Mouse (Mus musculus) embryonic stem cell, embryonic (primary cell): ENCODE data around the gene Lsm2.

ENCODE experiments used
- CTCF ChIA-PET, 4 experiments: fragments of 300-600 bp in 2 of 4; fragments of 350-600 bp in 2 of 4; sonication (Branson Sonifier 250); formaldehyde crosslinking; loops; one replicate each; lab custom pipeline; 2022; ENCODE audit warnings: inconsistent platforms in 2 of 4; lab: Charles Lee
- POLR2A ChIA-PET, 4 experiments: fragments of 300-600 bp in 2 of 4; fragments of 350-600 bp in 2 of 4; sonication (Branson Sonifier 250); formaldehyde crosslinking; loops; one replicate each; lab custom pipeline; 2022; ENCODE audit warnings: antibody characterized with exemption in 4 of 4, inconsistent platforms in 1 of 4; lab: Charles Lee

The Lsm2 gene

DNA sequence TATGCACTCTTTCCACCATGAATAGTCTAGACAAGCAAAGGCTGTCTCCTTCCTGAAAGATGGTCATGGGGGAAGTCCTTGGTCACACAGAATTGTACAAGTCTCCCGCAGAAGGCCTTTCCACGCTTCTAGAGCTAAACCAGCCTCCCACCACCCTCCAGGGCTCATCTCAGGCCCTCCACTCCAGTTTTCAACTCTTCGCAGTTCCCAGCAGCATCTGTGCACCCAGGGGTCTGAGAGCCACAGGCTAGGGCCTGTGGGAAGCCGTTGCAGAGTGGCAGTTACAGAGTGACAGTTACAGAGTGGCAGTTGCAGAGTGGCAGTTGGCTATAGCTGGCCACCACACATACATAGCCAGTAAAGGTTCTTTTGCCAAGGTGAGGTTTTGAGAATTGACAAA is 14.3 kb downstream of the Lsm2 start:
- CTCF ChIA-PET = interaction anchor here in 1 of 4 experiments (0.7 kb wide), 1 partner anchor 31 kb away, joined by 3 read pairs; no protein-coding TSS in a partner anchor
- POLR2A ChIA-PET = interaction anchor here in 3 of 4 experiments (0.6 to 7.1 kb wide), 20 partner anchors 9 to 245 kb away, joined by 3 to 51 read pairs (median 5); partner anchors contain the start of genes Lsm2 (in 2 of the 3), C2 (in 1 of the 3), D17H6S53E (in 1 of the 3) and Ddx39b (in 1 of the 3)

DNA sequence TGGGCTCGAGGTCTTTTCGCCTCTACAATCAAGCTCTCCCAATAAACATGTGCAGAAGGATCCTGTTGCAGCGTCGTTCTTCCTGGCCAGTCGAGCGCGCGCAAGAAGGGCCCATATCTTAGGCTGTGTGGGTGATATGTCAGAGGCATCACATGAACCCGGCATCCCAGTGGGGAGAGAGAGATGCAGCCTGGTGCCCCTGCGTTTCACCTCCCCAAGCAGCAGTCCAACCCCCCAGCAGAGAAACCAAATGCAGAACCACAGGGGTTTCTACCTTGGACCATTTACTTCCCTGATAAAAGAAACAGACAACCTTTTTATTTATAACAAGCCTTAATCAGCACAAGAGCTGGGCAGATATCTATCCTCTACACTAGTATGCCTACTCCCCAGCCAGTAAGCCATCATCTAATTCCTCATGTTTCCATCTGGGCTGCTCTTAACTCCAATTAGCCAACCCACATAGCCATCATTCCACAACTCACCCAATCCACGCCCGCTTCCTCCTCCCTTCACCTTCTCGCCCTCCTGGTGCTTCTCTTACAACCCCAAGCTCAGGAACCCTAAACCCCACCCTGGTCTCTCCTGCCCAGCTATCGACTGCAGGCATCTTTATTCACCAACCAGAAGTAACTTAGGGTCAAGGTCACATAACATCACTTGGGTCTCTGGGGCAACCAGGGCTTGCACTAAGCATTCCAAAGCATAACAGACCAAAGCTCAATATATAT is 14.9 kb downstream of the Lsm2 start:
- ChIA-PET POLR2A (interaction anchor here in 3 of 4 experiments (0.5 to 7.1 kb wide), 33 partner anchors 10 to 254 kb away, joined by 3 to 51 read pairs (median 4); partner anchors contain the start of genes Csnk2b (in 2 of the 3), Ddx39b (in 2 of the 3), Gpank1 (in 2 of the 3) and Lsm2 (in 2 of the 3)), CTCF (interaction anchor here in 3 of 4 experiments (0.6 to 1.1 kb wide), 7 partner anchors 12 to 684 kb away, joined by 3 to 6 read pairs (median 3); partner anchors contain the start of gene Neu1 (in 1 of the 3))

DNA sequence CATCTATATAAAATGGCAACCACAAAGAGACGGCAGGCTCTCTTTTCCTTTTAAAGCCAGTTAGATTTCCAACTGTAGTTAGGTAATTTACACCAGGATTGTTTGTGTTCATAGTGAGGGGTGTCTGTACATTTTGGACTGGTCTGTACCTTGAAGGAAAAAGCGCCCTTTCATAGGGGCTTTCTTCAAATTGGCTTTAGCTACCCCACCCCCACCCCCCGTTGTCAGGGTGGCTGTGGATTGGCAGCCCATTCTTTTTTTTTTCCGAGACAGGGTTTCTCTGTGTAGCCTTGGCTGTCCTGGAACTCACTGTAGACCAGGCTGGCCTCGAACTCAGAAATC is 15.5 kb downstream of the Lsm2 start:
- ChIA-PET CTCF (interaction anchor here in 3 of 4 experiments (0.6 to 1.1 kb wide), 6 partner anchors 13 to 684 kb away, joined by 3 to 6 read pairs (median 4); partner anchors contain the start of gene Neu1 (in 1 of the 3)), POLR2A (interaction anchor here in 2 of 4 experiments (0.5 to 7.1 kb wide), 27 partner anchors 11 to 254 kb away, joined by 3 to 51 read pairs (median 4); partner anchors contain the start of genes Csnk2b (in 2 of the 2), Ddx39b (in 2 of the 2), Gpank1 (in 2 of the 2) and Apom (in 1 of the 2))

DNA sequence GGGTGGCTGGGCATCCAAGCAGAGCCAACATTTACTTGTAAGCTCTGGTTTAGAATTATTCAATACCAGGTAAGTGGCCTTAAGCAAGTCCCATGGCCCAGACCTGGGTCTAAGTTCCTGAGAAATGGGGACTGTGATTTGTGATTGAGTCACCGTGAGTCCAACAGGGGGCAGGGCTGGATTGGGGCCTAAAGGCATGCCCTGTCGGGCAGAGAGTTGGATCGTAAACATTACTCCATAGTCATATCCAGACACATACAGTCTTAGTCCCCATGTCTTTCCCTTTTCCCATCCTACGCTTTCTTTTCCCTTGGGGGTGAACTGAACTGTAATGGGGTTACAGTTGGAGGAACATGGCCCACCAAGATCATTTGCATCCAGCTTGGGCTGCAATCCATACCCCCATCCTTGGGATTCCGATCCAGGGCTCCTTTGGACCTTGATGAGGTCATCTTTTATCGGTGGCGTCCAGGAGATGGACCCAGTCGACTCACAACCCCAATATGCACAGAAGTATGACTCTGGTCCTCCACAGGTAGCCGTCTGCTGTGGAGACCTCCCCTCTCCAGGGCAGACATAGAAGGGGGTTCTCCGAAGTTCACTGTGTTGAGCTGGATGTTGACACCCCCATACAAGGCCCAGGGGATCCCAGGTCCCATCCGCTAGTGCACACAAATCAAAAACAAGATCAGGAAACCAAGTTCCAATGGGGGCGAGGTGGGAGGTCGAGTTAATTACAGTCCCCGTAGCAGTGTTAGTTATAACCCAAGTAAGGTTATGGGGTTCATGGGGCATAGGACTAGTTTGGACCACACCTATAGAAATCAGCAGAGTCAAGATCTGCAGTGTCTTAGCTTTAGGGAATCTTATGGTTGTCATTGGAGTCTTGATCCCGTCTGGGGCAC is 17.1 kb downstream of the Lsm2 start:
- ChIA-PET POLR2A (interaction anchor here (0.5 to 7.1 kb wide), 39 partner anchors 9 to 352 kb away, joined by 3 to 51 read pairs (median 4); partner anchors contain the start of genes Ddx39b (in 2 of the 4), Lsm2 (in 2 of the 4), Abhd16a (in 1 of the 4) and Atf6b (in 1 of the 4)), CTCF (interaction anchor here in 1 of 4 experiments (1.2 to 1.7 kb wide), 2 partner anchors 23 to 345 kb away, joined by 3 read pairs; no protein-coding TSS in a partner anchor)

DNA sequence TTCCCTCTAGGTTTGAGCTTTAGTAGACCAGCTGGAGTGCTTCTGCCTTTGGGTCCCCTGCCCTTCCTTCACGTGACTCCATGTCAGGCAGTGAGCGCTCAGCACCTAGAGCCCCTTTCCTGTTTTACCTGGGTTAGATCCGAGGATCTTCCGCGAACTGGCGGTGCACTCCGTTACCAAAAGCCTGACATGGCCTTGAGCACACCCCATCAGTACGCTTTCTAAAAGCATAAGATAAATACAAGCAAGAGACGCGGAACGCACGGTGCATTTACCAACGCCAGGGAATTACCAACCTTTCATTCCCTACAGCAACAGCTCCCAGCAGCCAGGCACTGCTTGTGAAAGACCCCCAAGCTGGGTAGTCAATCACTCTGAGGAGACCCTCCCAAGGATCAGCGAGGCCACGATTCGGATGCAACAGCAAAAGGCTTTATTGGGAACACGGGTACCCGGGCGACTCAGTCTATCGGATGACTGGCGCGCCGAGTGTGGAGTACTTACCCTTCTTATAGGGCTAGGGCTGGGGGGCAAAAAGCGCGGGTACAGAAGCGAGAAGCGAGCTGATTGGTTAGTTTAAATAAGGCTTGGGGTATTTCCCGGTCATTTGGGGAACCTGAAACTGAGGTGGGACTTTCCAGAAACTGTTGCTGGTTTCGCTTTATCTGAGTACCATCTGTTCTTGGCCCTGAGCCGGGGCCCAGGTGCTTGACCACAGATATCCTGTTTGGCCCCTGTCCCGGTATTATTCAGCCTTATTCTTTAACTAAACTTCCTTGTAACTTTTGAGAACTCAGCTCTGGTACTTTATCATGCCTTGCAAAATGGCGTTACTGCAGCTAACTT is 18.4 kb downstream of the Lsm2 start:
- CTCF ChIA-PET = interaction anchor here in 2 of 4 experiments (0.6 to 1.7 kb wide), 5 partner anchors 21 to 347 kb away, joined by 3 read pairs; partner anchors contain the start of gene Neu1 (in 1 of the 2)
- POLR2A ChIA-PET = interaction anchor here (0.5 to 7.1 kb wide), 54 partner anchors 8 to 269 kb away, joined by 3 to 51 read pairs (median 4); partner anchors contain the start of genes Ddx39b (in 2 of the 4), Lsm2 (in 2 of the 4), Msh5 (in 2 of the 4) and Atp6v1g2 (in 1 of the 4)

DNA sequence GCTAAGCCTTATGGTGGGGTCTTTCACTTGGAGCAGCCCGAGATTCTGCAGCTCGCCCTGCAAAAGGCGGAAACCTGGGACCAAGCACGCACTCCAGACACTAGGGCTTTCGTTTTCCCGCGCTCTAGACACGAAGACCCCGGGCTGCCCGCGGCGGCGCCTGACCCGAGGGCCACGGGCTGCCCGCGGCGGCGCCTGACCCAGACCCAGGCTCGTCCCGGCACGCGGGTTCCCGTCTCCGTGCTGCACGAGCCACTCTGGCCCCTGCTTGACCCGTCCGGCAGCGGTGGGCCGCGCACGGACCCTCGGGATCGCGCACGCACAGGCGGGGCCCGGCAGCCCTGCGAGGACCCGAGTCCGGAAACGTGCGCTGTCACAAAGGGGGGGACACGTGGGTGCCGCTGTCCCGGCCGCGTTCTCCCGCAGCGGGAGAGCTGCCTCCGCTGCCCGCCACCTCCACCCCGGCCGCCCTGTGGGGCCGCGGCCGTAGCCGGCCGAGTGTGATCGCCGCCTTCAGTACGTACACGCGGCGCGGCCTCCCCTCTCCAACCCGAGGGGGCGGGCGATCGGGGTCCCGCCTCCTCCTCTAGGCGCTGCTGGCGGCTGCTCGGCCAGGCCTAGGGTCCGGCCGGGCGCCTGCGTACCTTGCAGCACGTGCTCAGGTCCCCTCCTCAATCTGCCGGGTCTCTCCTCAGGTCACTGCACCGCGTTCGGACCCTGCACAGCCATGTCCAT is 19.2 kb downstream of the Lsm2 start, which contains the start of gene Vars:
Gene Vars (plus strand): TSS at position 271 of the 735 bp plus-strand sequence.
- POLR2A ChIA-PET = interaction anchor here (0.5 to 7.1 kb wide), 54 partner anchors 7 to 245 kb away, joined by 3 to 51 read pairs (median 4); partner anchors contain the start of genes Ddah2 (in 2 of the 4), Ddx39b (in 2 of the 4), Lsm2 (in 2 of the 4) and Ly6g6e (in 2 of the 4)
- CTCF ChIA-PET = interaction anchor here in 3 of 4 experiments (0.6 to 1.3 kb wide), 4 partner anchors 48 to 177 kb away, joined by 3 read pairs; partner anchors contain the start of gene Neu1 (in 1 of the 3)

DNA sequence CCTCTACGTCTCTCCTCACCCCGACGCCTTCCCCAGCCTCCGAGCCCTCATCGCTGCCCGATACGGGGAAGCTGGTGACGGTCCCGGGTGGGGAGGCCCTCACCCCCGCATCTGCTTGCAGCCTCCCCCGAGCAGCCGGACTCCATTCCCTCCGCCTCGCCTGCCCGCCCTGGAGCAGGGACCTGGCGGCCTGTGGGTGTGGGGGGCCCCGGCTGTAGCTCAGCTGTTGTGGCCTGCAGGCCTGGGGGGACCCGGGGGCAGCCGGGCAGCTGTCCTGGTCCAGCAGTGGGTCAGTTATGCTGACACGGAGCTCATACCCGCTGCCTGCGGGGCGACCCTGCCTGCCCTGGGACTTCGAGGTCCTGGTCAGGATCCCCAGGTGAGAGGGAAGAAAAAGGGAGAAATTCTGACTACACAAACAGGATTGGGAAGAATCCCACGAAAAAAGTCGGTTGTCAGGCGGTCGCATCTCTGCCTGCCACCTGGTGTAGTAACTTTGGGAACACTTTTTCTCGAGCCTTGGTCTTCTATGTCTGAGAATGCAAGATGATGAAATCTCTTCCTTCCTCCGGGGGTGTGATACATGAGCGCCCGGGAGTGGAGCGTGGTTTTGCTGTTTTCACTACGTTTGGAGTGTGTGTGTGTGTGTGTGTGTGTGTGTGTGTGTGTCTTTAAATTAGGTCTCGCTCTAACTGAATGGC is 19.9 kb downstream of the Lsm2 start:
- CTCF ChIA-PET = interaction anchor here in 2 of 4 experiments (0.6 to 1.0 kb wide), 3 partner anchors 15 to 177 kb away, joined by 3 read pairs; partner anchors contain the start of gene Vwa7 (in 1 of the 2)
- POLR2A ChIA-PET = interaction anchor here (0.6 to 7.1 kb wide), 33 partner anchors 9 to 240 kb away, joined by 3 to 51 read pairs (median 4); partner anchors contain the start of genes Ddx39b (in 3 of the 4), Lsm2 (in 2 of the 4), Clic1 (in 1 of the 4) and Csnk2b (in 1 of the 4)

DNA sequence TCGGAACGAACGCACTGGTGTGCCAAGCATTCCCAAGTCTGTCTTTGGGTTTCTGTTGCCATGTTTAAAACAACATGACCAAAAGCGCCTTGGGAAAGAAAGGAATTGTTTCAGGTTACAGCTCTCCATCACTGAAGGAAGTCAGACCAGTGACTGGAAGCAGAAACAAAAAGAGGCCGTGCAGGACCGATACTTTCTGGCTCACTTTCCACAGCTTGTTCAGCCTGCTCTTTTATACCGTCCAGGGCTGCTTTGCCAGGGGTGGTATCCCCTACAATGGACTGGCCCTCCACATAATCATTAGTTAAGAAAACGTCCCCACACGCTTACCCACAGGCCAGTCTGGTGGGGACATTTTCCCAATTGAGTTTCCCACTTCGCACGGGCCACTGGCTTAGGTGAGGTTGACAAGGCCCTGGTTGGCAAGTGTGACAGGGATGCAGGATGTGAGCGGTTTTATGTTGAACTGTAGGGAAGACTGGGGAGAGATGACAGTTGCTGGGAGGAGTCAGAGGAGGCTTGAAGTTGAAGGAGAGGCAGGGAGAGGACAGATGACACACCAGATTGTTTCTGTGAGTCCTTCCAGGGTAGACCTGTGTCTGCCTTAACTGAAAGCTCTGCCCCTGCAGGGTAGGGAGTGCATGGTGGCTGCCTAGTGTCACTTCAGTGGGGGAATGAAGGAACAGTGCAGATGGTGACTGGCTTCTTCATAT is 20.6 kb downstream of the Lsm2 start:
- CTCF ChIA-PET = interaction anchor here in 2 of 4 experiments (0.6 kb wide), 2 partner anchors 14 to 167 kb away, joined by 3 to 7 read pairs; partner anchors contain the start of gene Vwa7 (in 1 of the 2)
- POLR2A ChIA-PET = interaction anchor here (0.6 to 7.1 kb wide), 25 partner anchors 9 to 239 kb away, joined by 3 to 51 read pairs (median 4); partner anchors contain the start of genes Ddx39b (in 2 of the 4), Lsm2 (in 2 of the 4), Clic1 (in 1 of the 4) and Ddah2 (in 1 of the 4)

DNA sequence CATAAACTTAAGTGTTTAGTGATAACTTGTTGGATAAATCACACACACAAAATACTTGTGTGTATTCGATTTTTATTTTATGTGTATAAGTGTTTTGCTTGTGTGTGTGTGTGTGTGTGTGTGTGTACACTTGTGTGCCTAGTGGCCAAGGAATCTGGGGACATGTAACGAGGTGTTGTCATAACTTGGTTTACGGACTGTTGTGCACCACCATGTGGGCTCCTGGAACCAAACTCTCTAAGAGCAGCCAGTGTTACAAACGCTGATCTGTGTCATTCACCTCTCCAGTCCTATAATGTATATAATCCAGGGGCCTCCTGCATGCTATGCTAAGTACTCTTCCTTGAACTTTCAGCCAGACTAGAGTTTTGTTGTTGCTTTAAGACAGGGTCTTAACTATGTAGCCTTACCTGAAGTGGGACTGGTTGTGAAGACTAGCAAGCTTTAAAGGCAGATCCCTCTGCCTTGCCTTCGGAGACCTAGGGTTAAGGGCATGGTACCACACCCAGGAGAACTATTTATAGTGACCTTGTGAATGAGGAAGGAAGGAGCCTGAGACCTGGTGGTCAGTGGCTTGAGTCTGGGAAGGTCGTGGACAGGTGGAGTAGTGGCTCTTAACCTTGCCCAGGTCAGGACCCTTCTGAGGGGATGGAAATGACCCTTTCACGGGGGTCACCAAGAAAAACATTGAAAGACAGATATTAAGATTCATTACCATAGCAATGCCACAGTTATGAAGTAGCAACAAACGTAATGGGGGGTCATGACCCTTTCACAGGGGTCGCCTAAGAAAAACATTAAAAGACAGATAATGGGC is 21.6 kb downstream of the Lsm2 start:
- POLR2A ChIA-PET = interaction anchor here in 3 of 4 experiments (0.5 to 7.1 kb wide), 11 partner anchors 21 to 168 kb away, joined by 3 to 51 read pairs (median 4); partner anchors contain the start of genes Lsm2 (in 2 of the 3), Ddah2 (in 1 of the 3) and Msh5 (in 1 of the 3)
- CTCF ChIA-PET = interaction anchor here in 1 of 4 experiments (0.5 kb wide), 1 partner anchor 228 kb away, joined by 8 read pairs; no protein-coding TSS in a partner anchor

DNA sequence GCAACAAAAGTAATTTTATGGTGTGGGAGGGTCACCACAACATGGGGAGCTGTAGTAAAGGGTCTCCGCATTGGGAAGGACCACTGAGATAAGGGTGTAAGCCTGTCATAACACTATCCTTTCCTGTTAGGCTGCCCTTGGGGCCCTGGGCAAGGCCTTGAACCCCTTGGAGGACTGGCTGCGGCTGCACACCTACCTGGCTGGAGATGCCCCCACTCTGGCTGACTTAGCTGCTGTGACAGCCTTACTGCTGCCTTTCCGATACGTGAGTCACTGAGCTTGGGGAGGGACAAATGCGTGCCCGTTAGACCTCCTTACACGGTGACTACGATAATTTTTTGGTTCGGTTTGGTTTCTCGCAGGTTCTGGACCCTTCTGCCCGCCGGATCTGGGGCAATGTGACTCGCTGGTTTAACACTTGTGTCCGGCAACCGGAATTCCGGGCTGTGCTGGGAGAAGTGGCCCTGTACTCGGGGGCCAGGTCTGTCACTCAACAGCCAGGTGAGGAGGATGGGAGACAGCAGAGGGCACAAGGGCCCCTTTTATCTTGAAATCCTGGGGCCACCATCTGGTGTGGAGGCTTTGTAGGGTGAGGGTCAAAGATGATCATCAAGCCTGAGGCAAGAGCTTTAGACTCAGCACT is 22.5 kb downstream of the Lsm2 start:
- POLR2A ChIA-PET = interaction anchor here in 3 of 4 experiments (0.5 to 1.5 kb wide), 7 partner anchors 22 to 134 kb away, joined by 3 to 6 read pairs (median 4); partner anchors contain the start of genes Ddah2 (in 1 of the 3) and Msh5 (in 1 of the 3)
- CTCF ChIA-PET = interaction anchor here in 1 of 4 experiments (0.6 kb wide), 1 partner anchor 54 kb away, joined by 3 read pairs; no protein-coding TSS in a partner anchor

DNA sequence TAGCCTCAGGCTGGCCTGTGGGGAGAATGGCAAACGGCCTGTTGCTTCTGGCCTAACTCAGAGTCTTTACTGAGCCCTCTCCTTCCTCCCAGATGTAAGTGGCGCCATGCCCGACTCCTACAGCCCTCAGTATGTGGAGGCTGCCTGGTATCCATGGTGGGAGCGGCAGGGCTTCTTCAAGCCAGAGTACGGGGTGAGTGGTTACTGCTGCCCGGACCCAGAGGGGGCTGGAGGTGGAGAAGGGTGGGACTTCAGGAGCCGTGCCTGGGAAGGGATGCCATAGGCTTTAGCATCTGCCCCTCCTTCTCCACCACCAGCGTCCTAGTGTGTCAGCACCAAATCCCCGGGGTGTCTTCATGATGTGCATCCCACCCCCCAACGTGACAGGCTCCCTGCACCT is 23.5 kb downstream of the Lsm2 start:
- ChIA-PET CTCF (no interaction called here), POLR2A (interaction anchor here in 2 of 4 experiments (0.6 to 1.5 kb wide), 6 partner anchors 10 to 133 kb away, joined by 3 to 6 read pairs (median 4); no protein-coding TSS in a partner anchor)

DNA sequence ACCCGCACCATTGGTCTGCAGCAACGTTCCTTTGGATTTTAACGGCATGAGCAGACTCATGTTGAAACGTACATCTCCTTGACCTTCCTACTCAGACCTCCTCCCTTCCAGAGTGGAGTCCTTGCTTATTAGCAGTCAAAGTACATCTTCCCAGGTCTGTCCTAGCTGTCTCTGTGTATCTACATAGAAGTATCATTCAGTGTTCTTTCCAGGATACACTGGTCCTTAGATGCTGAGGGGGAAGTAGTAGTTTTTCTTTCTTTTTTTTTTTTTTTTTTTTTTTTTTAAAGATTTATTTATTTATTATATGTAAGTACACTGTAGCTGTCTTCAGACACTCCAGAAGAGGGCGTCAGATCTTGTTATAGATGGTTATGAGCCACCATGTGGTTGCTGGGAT is 24.2 kb downstream of the Lsm2 start:
- ChIA-PET CTCF (interaction anchor here in 2 of 4 experiments (0.6 to 0.7 kb wide), 4 partner anchors 45 to 249 kb away, joined by 3 to 16 read pairs (median 6); partner anchors contain the start of gene Ly6g5c (in 1 of the 2)), POLR2A (interaction anchor here in 3 of 4 experiments (0.6 to 1.4 kb wide), 6 partner anchors 9 to 240 kb away, joined by 3 to 12 read pairs (median 4); no protein-coding TSS in a partner anchor)
